Mouse (Mus musculus) stomach, embryonic 14.5 days (tissue): ENCODE data around the gene Car14. TPM values are rescaled to one million over a fixed set of nuclear protein-coding genes. Genes with fewer than 3 reads are reported as not detected.

Source experiments
- ATAC-seq: fragments of 200-750 bp; cut with Nextera tagmentation; 2 replicates; pipeline ENCODE4 v1.8.0; 2017; ENCODE audit warnings: low read depth, moderate TSS enrichment; ENCODE audit not compliant: insufficient number of reproducible peaks, insufficient read depth, low FRiP score
- H3K27ac ChIP-seq: fragments of 300-500 bp; sonication (generic); 2 replicates; pipeline ENCODE4 v1.5.1; 2014; ENCODE audit warnings: mild to moderate bottlenecking, low read length, moderate library complexity, mixed read lengths
- H3K27me3 ChIP-seq: fragments of 300-500 bp; sonication (generic); 2 replicates; pipeline ENCODE4 v1.6.1; 2014; ENCODE audit warnings: low read length, control low read depth, mixed read lengths; ENCODE audit not compliant: control insufficient read depth, insufficient read depth
- H3K36me3 ChIP-seq: fragments of 300-500 bp; sonication (generic); 2 replicates; pipeline ENCODE4 v1.6.1; 2014; ENCODE audit warnings: mild to moderate bottlenecking, control low read depth, low read length, moderate library complexity, mixed read lengths; ENCODE audit not compliant: control insufficient read depth, insufficient read depth
- H3K4me1 ChIP-seq: fragments of 300-500 bp; sonication (generic); 2 replicates; pipeline ENCODE4 v1.6.1; 2014; ENCODE audit warnings: low read length, control low read depth, mixed read lengths; ENCODE audit not compliant: control insufficient read depth, insufficient read depth
- H3K4me2 ChIP-seq: fragments of 300-500 bp; sonication (generic); replicated peaks from 2 replicates; pipeline ENCODE4 v1.6.1; 2014; ENCODE audit warnings: low read depth, low read length, control low read depth
- H3K4me3 ChIP-seq: fragments of 300-500 bp; sonication (generic); 2 replicates; pipeline ENCODE4 v1.5.1; 2014; ENCODE audit warnings: low read depth, low read length, control low read depth
- H3K9ac ChIP-seq: fragments of 300-500 bp; sonication (generic); replicated peaks from 2 replicates; pipeline ENCODE4 v1.6.1; 2014; ENCODE audit warnings: low read depth, mild to moderate bottlenecking, control low read depth, low read length, moderate library complexity, mixed read lengths
- H3K9me3 ChIP-seq: fragments of 300-500 bp; sonication (generic); 2 replicates; pipeline ENCODE4 v1.6.1; 2016; ENCODE audit warnings: low read depth, low read length, control low read depth; ENCODE audit not compliant: control insufficient read depth
- whole genome bisulfite sequencing: fragments of 180-500 bp; shearing (Covaris S2); extraction: QIAGEN DNeasy Blood & Tissue Kit; methylation state at CpG from one replicate; pipeline ENCODE4 v1.1.7; 2014; 5-methylcytosine and 5-hydroxymethylcytosine counted together
- polyA plus RNA-seq: library from polyadenylated mRNA; unstranded; fragments of >200 nt; fragmentation: Nextera tagmentation; extraction: Ambion mirVana; gene quantifications from 2 replicates; pipeline ENCODE4 v1.2.1, GENCODE M21; 2014

Car14 gene
- polyA plus RNA-seq, 1 experiment from 2014 or later = 2.9 TPM

DNA sequence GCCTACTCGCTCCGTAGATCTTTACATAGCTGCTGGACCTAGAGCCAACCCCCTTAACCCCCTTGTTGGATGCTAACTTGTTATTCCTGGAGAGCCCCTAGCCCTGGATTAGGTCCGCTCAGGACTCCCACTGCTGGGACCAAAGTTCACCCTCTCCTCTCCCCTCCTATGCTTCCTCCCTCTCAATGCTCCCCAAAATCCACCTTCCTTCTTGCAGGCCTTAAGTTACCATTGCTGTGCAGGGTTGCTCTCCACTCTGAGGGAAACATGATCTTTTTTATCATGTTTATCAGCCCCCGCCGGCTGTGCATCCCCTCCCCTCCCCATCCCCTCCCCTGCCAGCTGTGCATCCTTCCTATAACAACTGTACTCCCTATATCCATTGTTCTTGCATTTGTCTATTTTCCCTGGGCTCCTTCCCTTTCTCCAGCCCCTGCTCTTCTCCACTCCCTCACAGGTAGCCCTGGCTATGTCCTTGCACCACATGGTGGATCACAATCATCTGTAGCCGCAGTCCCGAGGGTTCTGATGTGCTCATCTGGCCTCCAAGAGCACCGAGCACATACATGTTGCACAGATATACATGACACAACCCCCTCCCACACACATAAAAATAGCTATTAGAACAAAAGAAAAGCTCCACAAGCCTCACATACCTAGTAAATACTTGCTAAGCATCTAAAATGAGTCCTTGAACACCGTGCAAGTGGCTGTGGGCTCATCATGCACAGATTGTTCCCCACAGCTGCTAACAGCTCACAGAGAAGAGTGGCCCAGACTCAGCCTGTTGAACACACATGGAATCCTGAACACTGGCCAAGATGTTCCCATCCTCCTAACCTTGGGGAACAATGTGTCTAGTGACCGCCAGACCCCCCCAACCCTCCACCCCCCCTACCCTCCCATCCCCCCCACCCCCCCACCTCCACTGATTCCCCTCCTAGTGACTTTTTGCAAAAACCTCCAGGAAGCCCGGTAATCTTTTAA, 12.1 kb downstream of the Car14 start:
- Histone ChIP-seq H3K36me3 (no peaks in the 10 kb centered on the region), H3K4me1 (peaks cover 24% of the 10 kb centered on the region; the same call in 1 of the 2 replicates), H3K9me3 (no peaks in the 10 kb centered on the region), H3K9ac (peak overlapping the region; percentile 28; the same call in 1 of the 2 replicates), H3K4me3 (peak overlapping the region; percentile 25), H3K27me3 (no peaks in the 10 kb centered on the region), H3K27ac (peak overlapping the region; percentile 90), H3K4me2 (peak overlapping the region; percentile 51)
- ATAC-seq = no peak
- WGBS = 32% methylated on average over 11 of the region's 11 CpGs

DNA sequence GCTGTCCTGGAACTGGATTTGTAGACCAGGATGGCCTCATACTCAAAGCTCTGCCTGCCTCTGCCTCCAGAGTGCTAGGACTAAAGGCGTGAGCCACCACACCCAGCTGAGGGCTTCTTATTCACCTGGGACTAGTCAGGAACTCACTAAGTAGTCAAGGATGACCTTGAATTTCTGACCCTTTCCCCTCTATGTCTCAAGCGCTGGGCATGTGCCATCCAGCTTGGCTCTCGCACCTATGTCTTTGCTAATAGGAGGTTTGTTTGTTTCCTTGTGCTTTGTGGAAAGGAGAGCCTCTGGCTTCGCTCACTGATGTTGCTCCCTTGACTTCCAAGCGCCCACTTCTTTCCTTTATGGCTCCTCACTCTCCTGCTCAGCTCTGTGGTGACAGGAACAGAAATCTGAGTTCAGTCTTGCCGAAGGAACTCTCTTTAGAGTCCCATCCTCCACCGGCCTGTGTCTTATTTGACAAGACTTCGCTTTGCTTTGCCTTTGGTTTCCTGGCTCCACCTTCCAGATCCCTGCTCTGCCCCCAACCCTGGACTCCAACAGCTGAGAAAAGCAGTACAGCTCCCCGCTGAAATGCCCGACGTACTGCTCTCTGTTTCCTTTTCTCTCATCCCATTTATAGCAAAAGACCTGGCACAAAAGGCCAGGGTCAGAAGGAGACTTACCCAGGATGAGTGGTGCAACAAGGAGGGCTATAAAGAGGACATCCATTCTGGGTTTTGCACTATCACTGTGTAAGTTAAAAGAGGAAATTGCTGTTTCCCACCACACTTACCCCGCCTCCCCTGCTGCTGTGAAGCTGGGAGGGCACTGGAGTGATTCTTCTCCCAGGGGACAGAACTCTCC, 13.1 kb downstream of the Car14 start, which contains the start of gene BC028528:
BC028528 (minus strand) TSS at position 795 of the 855 bp plus-strand sequence.
- no peaks in the 10 kb centered on the region for H3K36me3 ChIP-seq
- H3K27ac ChIP-seq = peak within 1 kb of the TSS; percentile 90
- no peaks in the 10 kb centered on the region for H3K27me3 ChIP-seq
- no peaks in the 10 kb centered on the region for H3K9me3 ChIP-seq
- peak; percentile 30; the same call in 1 of the 2 replicates for ATAC-seq
- peak within 1 kb of the TSS; percentile 28 for H3K9ac ChIP-seq
- peaks cover 24% of the 10 kb centered on the region; the same call in 1 of the 2 replicates for H3K4me1 ChIP-seq
- H3K4me2 ChIP-seq = peak within 1 kb of the TSS; percentile 51
- WGBS = 20% methylated on average over 12 of the region's 12 CpGs
- H3K4me3 ChIP-seq = peak within 1 kb of the TSS; percentile 25

DNA sequence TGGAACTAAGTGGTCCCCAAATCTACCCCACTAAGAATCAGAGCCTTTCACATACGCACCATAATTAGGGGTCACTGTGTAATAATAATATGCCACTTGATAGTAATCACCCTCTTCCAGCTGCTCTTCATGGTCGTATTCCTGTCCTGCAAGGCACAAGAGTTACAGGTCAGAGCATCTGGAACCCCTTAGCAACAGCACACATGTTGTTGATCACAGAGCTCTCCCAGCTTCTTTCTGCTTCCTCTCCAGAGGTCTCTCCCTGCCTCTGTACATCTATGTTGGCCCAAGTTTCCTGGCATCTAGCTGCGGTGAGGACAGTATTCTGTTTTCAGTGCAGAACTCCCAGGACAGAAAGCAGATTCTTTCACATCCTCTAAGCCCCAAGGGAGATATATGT, 14.8 kb downstream of the Car14 start:
- H3K4me2 ChIP-seq = no peak overlapping the region
- no peak overlapping the region for H3K4me3 ChIP-seq
- 75% methylated on average over 3 of the region's 3 CpGs for WGBS
- peaks cover 24% of the 10 kb centered on the region; the same call in 1 of the 2 replicates for H3K4me1 ChIP-seq
- ATAC-seq = no peak
- no peaks in the 10 kb centered on the region for H3K9me3 ChIP-seq
- H3K9ac ChIP-seq = no peak overlapping the region
- no peak overlapping the region for H3K27ac ChIP-seq
- no peaks in the 10 kb centered on the region for H3K36me3 ChIP-seq
- no peaks in the 10 kb centered on the region for H3K27me3 ChIP-seq

DNA sequence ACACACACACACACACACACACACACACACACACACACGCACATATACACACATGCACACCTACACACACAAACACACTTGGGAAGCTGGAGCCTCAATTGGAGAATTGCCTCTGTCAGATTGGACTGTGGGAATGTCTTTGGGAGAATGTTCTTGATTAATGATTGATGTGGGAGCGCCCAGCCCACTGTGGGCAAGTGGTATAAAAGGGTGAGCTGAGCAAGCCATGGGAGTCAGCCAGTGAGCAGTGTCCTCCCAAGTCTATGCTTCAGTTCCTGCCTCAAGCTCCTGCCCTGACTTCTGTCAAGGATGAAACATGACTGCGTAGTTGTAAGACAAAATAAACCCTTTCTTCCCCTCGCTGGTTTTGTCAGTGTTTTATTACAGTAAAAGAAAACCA, 16.9 kb downstream of the Car14 start:
- H3K27me3 ChIP-seq = no peaks in the 10 kb centered on the region
- no peaks in the 10 kb centered on the region for H3K9me3 ChIP-seq
- no peaks in the 10 kb centered on the region for H3K36me3 ChIP-seq
- H3K9ac ChIP-seq = no peak overlapping the region
- no peak overlapping the region for H3K27ac ChIP-seq
- 71% methylated on average over 4 of the region's 4 CpGs for WGBS
- no peak overlapping the region for H3K4me3 ChIP-seq
- peaks cover 19% of the 10 kb centered on the region; the same call in 1 of the 2 replicates for H3K4me1 ChIP-seq
- ATAC-seq = no peak
- no peak overlapping the region for H3K4me2 ChIP-seq

DNA sequence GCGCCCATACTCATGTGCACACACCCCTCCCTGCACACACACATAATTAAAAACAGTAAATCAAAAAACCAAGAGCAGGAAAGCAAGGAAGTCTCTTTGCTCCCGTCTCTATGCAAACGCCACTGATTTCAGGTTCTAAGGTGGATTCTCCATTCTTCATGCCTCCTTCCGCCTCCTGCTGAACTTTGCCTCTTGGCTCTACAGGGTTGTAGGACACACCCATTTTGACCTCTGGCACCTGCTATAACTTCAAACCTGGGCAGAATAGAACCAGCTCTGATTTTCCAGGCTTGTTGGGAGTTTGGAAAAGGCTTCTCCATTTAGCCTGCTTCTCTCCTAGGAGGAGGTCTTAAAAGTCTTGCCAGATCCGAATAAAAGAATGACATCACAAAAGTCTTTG, 20.1 kb downstream of the Car14 start:
- Histone ChIP-seq H3K27me3 (no peaks in the 10 kb centered on the region), H3K27ac (no peak overlapping the region), H3K36me3 (no peaks in the 10 kb centered on the region), H3K9me3 (no peaks in the 10 kb centered on the region), H3K4me3 (no peak overlapping the region), H3K4me1 (0 out of 2 replicates have a peak, but pooled peaks cover 3% of the 10 kb centered on the region), H3K4me2 (no peak overlapping the region), H3K9ac (no peak overlapping the region)
- no peak for ATAC-seq
- WGBS = 77% methylated on average over 5 of the region's 5 CpGs

DNA sequence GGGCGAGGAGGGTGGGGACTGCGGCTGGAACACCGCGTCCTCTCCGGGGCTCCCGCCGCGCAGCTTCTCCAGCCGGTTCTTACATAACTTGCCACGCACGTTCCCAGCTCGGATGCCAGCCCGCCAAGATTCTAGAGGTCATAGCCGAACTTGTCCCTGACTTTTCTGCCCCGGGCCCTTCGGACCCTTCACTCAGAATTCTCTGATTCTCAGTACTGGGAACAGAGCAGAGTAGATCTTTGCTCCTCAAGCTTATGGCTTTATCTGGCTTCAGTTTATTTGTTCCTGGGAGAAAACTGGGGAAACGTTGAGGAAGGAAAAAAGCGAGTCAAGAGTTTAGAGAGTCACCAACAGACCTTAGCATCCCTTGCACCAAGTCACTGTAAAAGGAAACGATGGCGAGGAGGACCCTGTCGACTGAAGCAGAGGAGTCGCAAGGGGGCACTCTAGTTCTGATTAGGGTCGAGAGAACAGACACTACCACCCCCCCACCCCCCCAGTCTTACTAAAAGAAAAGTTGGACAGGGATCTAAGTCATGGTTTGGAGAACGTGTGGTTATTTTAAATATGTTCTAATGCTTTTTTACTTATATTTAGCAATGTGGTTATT, 21.6 kb downstream of the Car14 start:
- H3K4me3 ChIP-seq = peak overlapping the region; percentile 43
- H3K27ac ChIP-seq = no peak overlapping the region
- no peaks in the 10 kb centered on the region for H3K27me3 ChIP-seq
- no peak overlapping the region for H3K9ac ChIP-seq
- H3K9me3 ChIP-seq = no peaks in the 10 kb centered on the region
- H3K4me2 ChIP-seq = peak overlapping the region; percentile 98
- no peak; the same call in 1 of the 2 replicates for ATAC-seq
- 0 out of 2 replicates have a peak, but pooled peaks cover 3% of the 10 kb centered on the region for H3K4me1 ChIP-seq
- 3% methylated on average over 24 of the region's 24 CpGs for WGBS
- H3K36me3 ChIP-seq = no peaks in the 10 kb centered on the region

DNA sequence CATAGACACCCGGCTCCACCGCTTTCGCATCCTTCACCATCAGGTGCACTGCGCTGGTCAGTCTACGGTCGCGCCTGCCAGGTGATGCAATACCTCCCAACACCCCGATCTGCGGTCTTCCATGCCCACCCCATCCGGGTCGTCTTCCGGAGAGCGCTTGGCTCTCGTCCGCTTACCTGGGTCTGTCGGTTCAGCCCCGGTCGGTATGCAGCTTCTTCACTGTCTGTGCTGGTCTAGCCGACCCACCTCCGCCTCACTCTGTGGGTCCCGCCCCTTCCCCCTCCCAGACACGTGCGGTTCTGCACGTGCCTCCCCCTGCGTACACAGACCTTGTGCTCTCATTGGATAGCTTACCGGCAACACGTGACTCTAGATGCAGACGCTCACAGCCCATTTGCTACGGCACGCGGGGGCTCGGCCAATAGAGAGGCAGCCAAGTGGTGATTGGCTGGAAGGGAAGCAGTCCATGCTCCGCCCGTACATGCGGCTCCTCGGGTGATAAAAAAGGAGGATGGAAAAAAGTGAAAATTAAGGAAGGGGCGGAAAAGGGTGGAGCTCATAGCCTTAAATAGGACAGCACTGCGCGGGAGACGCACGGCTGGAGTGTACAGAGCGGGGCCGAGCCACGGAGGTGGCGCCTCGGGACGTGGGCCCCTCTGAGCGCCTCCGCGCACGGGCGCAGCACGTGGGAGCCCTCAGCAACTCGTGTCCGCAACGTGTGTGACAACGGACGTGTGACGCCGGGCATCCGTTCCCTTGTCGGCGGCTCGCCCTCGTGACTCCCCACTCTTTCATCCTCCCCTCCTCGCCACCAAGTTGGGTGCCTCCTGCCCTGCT, 22.3 kb downstream of the Car14 start, which contains the start of gene Ciart:
Ciart (minus strand) TSS at position 273 of the 837 bp plus-strand sequence.
- Histone ChIP-seq H3K9ac (no peak within 1 kb of the TSS), H3K4me2 (peak within 1 kb of the TSS; percentile 98), H3K9me3 (no peaks in the 10 kb centered on the region), H3K4me1 (0 out of 2 replicates have a peak, but pooled peaks cover 3% of the 10 kb centered on the region), H3K36me3 (no peaks in the 10 kb centered on the region), H3K27me3 (no peaks in the 10 kb centered on the region), H3K27ac (no peak within 1 kb of the TSS), H3K4me3 (peak within 1 kb of the TSS; percentile 43)
- under 1% methylated on average over 66 of the region's 66 CpGs for WGBS
- peak; percentile 98 for ATAC-seq
